Mouse (Mus musculus): ENCODE measurements around the gene Unc13b. TPM values are rescaled to one million over a fixed set of nuclear protein-coding genes. Genes with fewer than 3 reads are reported as not detected.

Unc13b gene
- polyA plus RNA-seq, 1 experiment from 2014 or later: 3.0 TPM

- no peak overlapping the region for H3K9ac ChIP-seq (replicated peaks; ENCODE audit: low read depth)
- H3K27ac ChIP-seq (ENCODE audit: low read length): no peak overlapping the region
- H3K4me1 ChIP-seq (ENCODE audit: insufficient read depth, low read depth, low read length): no peaks in the 10 kb centered on the region
- WGBS: 57% methylated on average over 3 of the region's 3 CpGs
- ATAC-seq (no peak), DNase-seq (ENCODE audit: low spot score) (peak; percentile 11)
- no peaks in the 10 kb centered on the region for H3K9me3 ChIP-seq (ENCODE audit: low read length)
- H3K36me3 ChIP-seq (ENCODE audit: insufficient read depth, low read length): no peaks in the 10 kb centered on the region
- no peak for TF ChIP-seq CTCF (IDR thresholded peaks at IDR 0.05)
- no peak for TF ChIP-seq EP300 (IDR thresholded peaks at IDR 0.05)
- H3K27me3 ChIP-seq (replicated peaks; ENCODE audit: insufficient read depth, low read length): no peaks in the 10 kb centered on the region
- H3K4me3 ChIP-seq (ENCODE audit: low read depth, low read length): no peak overlapping the region
- H3K4me2 ChIP-seq (replicated peaks; ENCODE audit: low read depth, low read length): no peak overlapping the region
These were observed 228.6 kb downstream of the Unc13b start for GRCm38 (mm10) chr4:43287305-43287704.

GRCm38 (mm10) chr4:43294001-43294400, 235.2 kb downstream of the Unc13b start:
- 25% methylated on average over 6 of the region's 6 CpGs for WGBS

GRCm38 (mm10) chr4:43309696-43310338, 251.1 kb downstream of the Unc13b start:
- Histone ChIP-seq H3K4me3 (ENCODE audit: low read depth, low read length) (no peak overlapping the region), H3K27ac (ENCODE audit: low read length) (no peak overlapping the region), H3K4me2 (replicated peaks; ENCODE audit: low read depth, low read length) (no peak overlapping the region), H3K9ac (replicated peaks; ENCODE audit: low read depth) (no peak overlapping the region), H3K27me3 (replicated peaks; ENCODE audit: insufficient read depth, low read length) (no peaks in the 10 kb centered on the region), H3K36me3 (ENCODE audit: insufficient read depth, low read length) (no peaks in the 10 kb centered on the region), H3K4me1 (ENCODE audit: insufficient read depth, low read depth, low read length) (no peaks in the 10 kb centered on the region), H3K9me3 (ENCODE audit: low read length) (no peaks in the 10 kb centered on the region)
- DNase-seq (ENCODE audit: low spot score) (no peak), ATAC-seq (no peak)
- WGBS: 60% methylated on average over 11 of the region's 11 CpGs
- TF ChIP-seq CTCF (IDR thresholded peaks at IDR 0.05) (no peak), EP300 (IDR thresholded peaks at IDR 0.05) (no peak)

More at GRCm38 (mm10) chr4:43294001-43294400, 235.2 kb downstream of the Unc13b start:
- no peak overlapping the region for H3K27ac ChIP-seq (ENCODE audit: low read length)
- no peak overlapping the region for H3K9ac ChIP-seq (replicated peaks; ENCODE audit: low read depth)
- no peaks in the 10 kb centered on the region for H3K36me3 ChIP-seq (ENCODE audit: insufficient read depth, low read length)
- TF ChIP-seq CTCF (IDR thresholded peaks at IDR 0.05) (peak; percentile 61), EP300 (IDR thresholded peaks at IDR 0.05) (no peak)
- H3K4me1 ChIP-seq (ENCODE audit: insufficient read depth, low read depth, low read length): no peaks in the 10 kb centered on the region
- H3K4me2 ChIP-seq (replicated peaks; ENCODE audit: low read depth, low read length): no peak overlapping the region
- H3K4me3 ChIP-seq (ENCODE audit: low read depth, low read length): no peak overlapping the region
- H3K9me3 ChIP-seq (ENCODE audit: low read length): no peaks in the 10 kb centered on the region
- DNase-seq (ENCODE audit: low spot score) (peak; percentile 36), ATAC-seq (no peak)
- H3K27me3 ChIP-seq (replicated peaks; ENCODE audit: insufficient read depth, low read length): no peaks in the 10 kb centered on the region

Other genes with a start within 250 kb of the Unc13b start
- not detected in 2 replicates for gene Fam205a1, start 205.1 kb upstream of the Unc13b start, polyA plus RNA-seq (2015; fragmentation: Nextera tagmentation; extraction: Ambion mirVana)
- gene Gm12394, start 202.2 kb upstream of the Unc13b start, polyA plus RNA-seq (2015; fragmentation: Nextera tagmentation; extraction: Ambion mirVana): 0.08 TPM in 1 of 2 replicates, not detected in the other
- not detected in 2 replicates for gene Fam205c, start 184.7 kb upstream of the Unc13b start, polyA plus RNA-seq (2015; fragmentation: Nextera tagmentation; extraction: Ambion mirVana)
- gene Phf24, start 142.3 kb upstream of the Unc13b start, polyA plus RNA-seq (2015; fragmentation: Nextera tagmentation; extraction: Ambion mirVana): 0.29 and 0.31 TPM in 2 replicates
- gene Dnajb5, start 109.1 kb upstream of the Unc13b start, polyA plus RNA-seq (2015; fragmentation: Nextera tagmentation; extraction: Ambion mirVana): 5.7 and 6.2 TPM in 2 replicates
- gene 1700022I11Rik, start 89.3 kb upstream of the Unc13b start, polyA plus RNA-seq (2015; fragmentation: Nextera tagmentation; extraction: Ambion mirVana): 0.30 TPM in 1 of 2 replicates, not detected in the other
- 242 and 262 TPM in 2 replicates for gene Vcp, start 58.4 kb upstream of the Unc13b start, polyA plus RNA-seq (2015; fragmentation: Nextera tagmentation; extraction: Ambion mirVana)
- gene Fancg, start 48.4 kb upstream of the Unc13b start, polyA plus RNA-seq (2015; fragmentation: Nextera tagmentation; extraction: Ambion mirVana): 6.4 and 7.9 TPM in 2 replicates
- gene Pigo, start 33.1 kb upstream of the Unc13b start, polyA plus RNA-seq (2015; fragmentation: Nextera tagmentation; extraction: Ambion mirVana): 9.5 and 9.8 TPM in 2 replicates
- gene Stoml2, start 27.2 kb upstream of the Unc13b start, polyA plus RNA-seq (2015; fragmentation: Nextera tagmentation; extraction: Ambion mirVana): 123 and 140 TPM in 2 replicates
- gene Fam214b, start 12.7 kb upstream of the Unc13b start, polyA plus RNA-seq (2015; fragmentation: Nextera tagmentation; extraction: Ambion mirVana): 10.7 and 10.9 TPM in 2 replicates
- gene Atp8b5, start 208.2 kb downstream of the Unc13b start, polyA plus RNA-seq (2015; fragmentation: Nextera tagmentation; extraction: Ambion mirVana): 0.14 and 0.21 TPM in 2 replicates

All from lung, postnatal 0 days (tissue).